Mouse (Mus musculus): Measurements from ENCODE around the gene Gpr19. TPM values are rescaled to one million over a fixed set of nuclear protein-coding genes. Genes with fewer than 3 reads are reported as not detected.

Gpr19 gene
- polyA plus RNA-seq, 1 experiment from 2014 or later = 4.2 TPM

DNA sequence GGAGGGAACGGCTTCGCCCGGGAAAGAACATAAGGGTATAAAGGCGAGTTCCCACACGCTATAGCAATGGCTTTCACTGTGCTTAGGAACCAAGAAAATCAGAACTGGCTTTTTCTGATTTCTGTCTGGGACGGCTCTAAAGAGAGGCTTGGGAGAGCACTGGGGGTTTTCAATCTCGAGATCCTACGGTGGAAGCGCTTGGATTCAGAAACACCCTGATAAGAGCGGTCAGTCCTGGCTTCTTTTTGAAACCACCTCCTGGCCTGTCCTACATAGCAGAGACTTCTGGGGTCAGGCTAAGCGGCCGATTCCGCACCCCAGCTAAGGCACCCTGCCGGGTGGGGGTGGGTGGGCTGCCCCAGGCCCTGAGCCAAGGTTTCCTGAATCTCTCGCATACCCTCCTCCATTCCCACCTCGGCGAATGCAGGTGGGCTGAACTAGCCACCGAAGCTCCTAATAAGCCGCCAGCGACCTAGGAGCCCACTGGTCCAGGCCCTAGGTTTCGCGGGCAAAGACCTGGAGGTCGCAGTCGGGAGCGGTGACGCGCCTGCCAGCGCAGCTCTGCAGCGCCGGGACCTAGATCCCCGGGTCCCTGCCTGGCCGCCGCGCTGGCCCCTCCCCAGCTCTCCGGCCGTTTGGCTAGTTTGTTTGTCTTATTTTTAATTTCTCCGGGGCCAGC is 21.3 kb upstream of the Gpr19 start:
- TF ChIP-seq CTCF (IDR thresholded peaks at IDR 0.05) = no peak
- no peaks in the 10 kb centered on the region for H3K27me3 ChIP-seq
- in situ Hi-C loops (cut with MboI; ENCODE audit: low pct_unique_long_range_greater_than_20kb) = loop anchor here (10.0 kb wide), 1 partner anchor 1885 kb away; the partner anchor contains the start of genes H2afj and Hist4h4
- no peak for DNase-seq (ENCODE audit: low read depth, low spot score)
- CTCF ChIA-PET = interaction anchor here (0.7 to 2.8 kb wide), 5 partner anchors 16 to 64 kb away, joined by 3 to 12 read pairs (median 3); partner anchors contain the start of gene Gpr19
- POLR2A ChIA-PET = interaction anchor here (0.9 to 2.6 kb wide), 3 partner anchors 9 to 20 kb away, joined by 5 to 8 read pairs (median 7); no protein-coding TSS in a partner anchor
- peak; percentile 36 for ATAC-seq

DNA sequence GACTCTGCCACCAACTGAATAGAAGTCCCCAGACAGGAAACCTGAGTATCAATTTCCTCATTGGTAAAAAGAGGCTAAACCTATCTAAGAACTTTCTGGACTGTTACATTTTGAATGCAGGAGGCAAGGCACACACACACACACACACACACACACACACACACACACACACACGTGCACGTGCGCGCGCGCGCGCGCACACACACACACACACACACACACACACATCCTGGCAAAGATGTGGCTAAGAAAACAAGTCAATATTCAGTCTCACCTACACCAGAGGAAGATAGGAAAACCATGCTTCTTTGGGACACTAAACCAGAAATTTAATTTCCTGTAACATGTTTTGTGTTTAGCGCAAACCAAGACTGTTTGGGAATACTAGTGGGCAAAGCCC is 20.4 kb upstream of the Gpr19 start:
- ATAC-seq (no peak), DNase-seq (ENCODE audit: low read depth, low spot score) (no peak)
- in situ Hi-C loops (cut with MboI; ENCODE audit: low pct_unique_long_range_greater_than_20kb) = no loop called here
- POLR2A ChIA-PET = interaction anchor here (2.1 to 2.6 kb wide), 2 partner anchors 11 to 19 kb away, joined by 7 to 8 read pairs; no protein-coding TSS in a partner anchor
- CTCF ChIA-PET = interaction anchor here (0.7 to 2.8 kb wide), 4 partner anchors 15 to 65 kb away, joined by 3 to 12 read pairs (median 3); no protein-coding TSS in a partner anchor
- H3K27me3 ChIP-seq = no peaks in the 10 kb centered on the region
- TF ChIP-seq CTCF (IDR thresholded peaks at IDR 0.05) = no peak

DNA sequence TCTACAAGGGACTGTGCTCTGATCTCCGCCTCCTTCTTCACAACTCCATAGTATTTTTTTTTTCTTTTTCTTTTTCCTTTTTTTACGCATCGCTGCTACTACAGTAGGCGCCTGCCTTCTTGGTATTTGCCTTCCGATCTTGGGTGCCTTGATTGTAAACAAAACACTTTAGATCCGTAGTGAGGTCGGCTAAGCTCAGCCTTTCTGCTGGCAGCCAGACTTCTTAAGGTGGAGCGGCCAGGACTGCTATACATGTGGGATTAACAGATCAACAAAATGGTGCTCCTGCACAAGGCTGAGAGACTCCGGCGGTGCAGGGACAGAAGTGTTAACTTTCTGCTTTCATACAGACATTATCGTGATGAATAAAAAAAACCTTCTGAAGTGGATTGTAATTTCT is 18.7 kb upstream of the Gpr19 start:
- DNase-seq (ENCODE audit: low read depth, low spot score) (no peak), ATAC-seq (no peak)
- TF ChIP-seq CTCF (IDR thresholded peaks at IDR 0.05) = no peak
- POLR2A ChIA-PET = interaction anchor here (0.9 to 1.1 kb wide), 2 partner anchors 14 to 20 kb away, joined by 3 to 5 read pairs; no protein-coding TSS in a partner anchor
- CTCF ChIA-PET = interaction anchor here (0.7 kb wide), 1 partner anchor 22 kb away, joined by 3 read pairs; no protein-coding TSS in a partner anchor
- in situ Hi-C loops (cut with MboI; ENCODE audit: low pct_unique_long_range_greater_than_20kb) = no loop called here
- no peaks in the 10 kb centered on the region for H3K27me3 ChIP-seq

DNA sequence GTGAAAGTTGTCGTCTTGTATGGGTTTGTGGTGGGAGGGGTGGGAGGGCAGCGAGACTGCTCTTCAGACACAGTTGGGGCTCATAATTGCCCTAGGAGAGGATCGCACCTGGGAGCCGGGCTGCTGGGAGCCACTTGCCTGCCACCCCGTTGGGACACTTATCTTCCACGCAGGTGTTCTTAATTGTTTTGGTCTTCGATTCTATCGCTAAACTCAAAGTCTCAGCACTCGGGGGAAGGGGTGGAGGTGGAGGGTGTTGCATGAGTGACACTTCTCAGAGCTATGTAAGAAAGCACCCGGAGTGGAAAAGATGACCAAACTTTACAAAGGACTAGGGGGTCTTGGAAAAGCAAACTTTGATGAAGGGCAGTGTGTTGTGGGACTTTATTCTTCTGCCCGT is 18.3 kb upstream of the Gpr19 start:
- ATAC-seq = no peak
- ChIA-PET CTCF (no interaction called here), POLR2A (interaction anchor here (0.9 to 1.1 kb wide), 2 partner anchors 15 to 21 kb away, joined by 3 to 5 read pairs; no protein-coding TSS in a partner anchor)
- no peak for TF ChIP-seq CTCF (IDR thresholded peaks at IDR 0.05)
- no peaks in the 10 kb centered on the region for H3K27me3 ChIP-seq
- DNase-seq (ENCODE audit: low read depth, low spot score) = no peak
- in situ Hi-C loops (cut with MboI; ENCODE audit: low pct_unique_long_range_greater_than_20kb) = no loop called here

GRCm38 (mm10) chr6:134914523-134914922 is 16.1 kb upstream of the Gpr19 start:
- TF ChIP-seq CTCF (IDR thresholded peaks at IDR 0.05) = no peak
- no peak for ATAC-seq
- H3K27me3 ChIP-seq = no peaks in the 10 kb centered on the region
- DNase-seq (ENCODE audit: low read depth, low spot score) = no peak
- in situ Hi-C loops (cut with MboI; ENCODE audit: low pct_unique_long_range_greater_than_20kb) = no loop called here
- ChIA-PET POLR2A (no interaction called here), CTCF (no interaction called here)

- CTCF ChIA-PET = no interaction called here
- peak; percentile 6 for DNase-seq (ENCODE audit: low read depth, low spot score)
- POLR2A ChIA-PET = interaction anchor here (0.7 kb wide), 1 partner anchor 22 kb away, joined by 3 read pairs; no protein-coding TSS in a partner anchor
- ATAC-seq = peak; percentile 84
- in situ Hi-C loops (cut with MboI; ENCODE audit: low pct_unique_long_range_greater_than_20kb) = no loop called here
- TF ChIP-seq CTCF (IDR thresholded peaks at IDR 0.05) = no peak
- H3K27me3 ChIP-seq = no peaks in the 10 kb centered on the region
Observed at GRCm38 (mm10) chr6:134905811-134906210, 7.4 kb upstream of the Gpr19 start.

DNA sequence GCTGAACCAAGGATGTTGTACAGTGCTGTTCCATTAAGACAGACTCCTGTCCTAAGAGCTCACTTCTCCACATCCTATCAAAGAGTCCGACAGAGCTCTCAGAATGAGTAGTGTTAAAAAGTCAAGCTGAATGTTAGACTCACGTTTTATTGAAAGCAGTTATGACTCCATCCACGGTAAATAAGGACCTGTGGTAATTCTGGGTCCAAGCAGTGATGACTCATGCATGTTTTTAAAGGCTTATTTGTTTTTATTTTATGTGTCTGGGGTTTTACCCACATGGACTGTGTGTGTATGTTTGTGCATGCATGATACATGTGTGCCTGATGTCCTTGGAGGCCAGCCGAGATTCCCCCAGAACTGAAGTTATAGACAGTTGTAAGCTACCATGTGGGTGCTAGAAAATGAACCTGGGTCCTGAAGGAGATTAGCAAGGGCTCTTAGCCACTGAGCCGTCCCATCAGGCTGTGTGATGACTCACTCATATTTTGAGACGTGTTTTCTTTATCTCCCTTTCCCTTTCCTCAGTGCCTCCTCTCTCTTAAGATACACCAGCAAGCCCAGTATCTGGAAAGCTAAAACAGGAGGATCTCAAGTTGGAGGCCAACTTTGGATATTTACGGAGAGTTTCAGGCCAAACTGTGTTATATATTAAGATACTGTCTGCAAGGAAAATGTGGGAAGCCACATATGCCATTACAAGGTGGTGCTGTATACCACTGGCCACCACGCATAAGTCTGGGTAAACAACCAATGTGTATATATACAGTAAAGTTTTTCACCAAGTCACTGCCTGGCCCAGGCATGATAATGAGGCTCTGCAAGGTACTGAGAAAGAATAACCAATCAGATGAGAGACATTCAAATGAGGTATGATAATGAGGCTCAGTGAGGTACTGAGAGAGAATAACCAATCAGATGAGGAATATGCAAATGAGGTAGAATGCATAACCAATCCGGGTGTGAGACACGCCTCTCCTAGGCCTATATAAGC is 5.8 kb upstream of the Gpr19 start:
- no peak for ATAC-seq
- TF ChIP-seq CTCF (IDR thresholded peaks at IDR 0.05) = no peak
- in situ Hi-C loops (cut with MboI; ENCODE audit: low pct_unique_long_range_greater_than_20kb) = no loop called here
- H3K27me3 ChIP-seq = no peaks in the 10 kb centered on the region
- DNase-seq (ENCODE audit: low read depth, low spot score) = peak; percentile 6
- CTCF ChIA-PET = interaction anchor here (1.3 kb wide), 1 partner anchor 15 kb away, joined by 3 read pairs; the partner anchor contains the start of gene Cdkn1b
- POLR2A ChIA-PET = no interaction called here

DNA sequence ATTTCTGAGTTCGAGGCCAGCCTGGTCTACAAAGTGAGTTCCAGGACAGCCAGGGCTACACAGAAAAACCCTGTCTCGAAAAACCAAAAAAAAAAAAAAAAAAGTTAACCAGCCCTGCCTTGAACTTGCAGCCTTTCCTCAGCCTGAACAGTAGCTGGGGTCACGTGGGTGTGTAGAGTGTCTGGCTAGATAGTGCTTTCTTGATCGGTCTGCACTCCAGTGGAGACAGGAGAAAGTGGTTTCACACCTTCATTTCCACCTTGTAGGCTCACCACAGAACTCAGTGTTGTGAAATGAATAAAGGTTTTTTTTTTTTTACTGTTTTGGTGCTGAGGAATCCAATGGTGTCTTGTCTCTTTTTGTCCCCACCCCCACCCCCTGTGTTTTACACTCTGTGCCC is 5.0 kb upstream of the Gpr19 start:
- H3K27me3 ChIP-seq = no peaks in the 10 kb centered on the region
- no peak for DNase-seq (ENCODE audit: low read depth, low spot score)
- in situ Hi-C loops (cut with MboI; ENCODE audit: low pct_unique_long_range_greater_than_20kb) = no loop called here
- no peak for TF ChIP-seq CTCF (IDR thresholded peaks at IDR 0.05)
- ChIA-PET CTCF (interaction anchor here (1.3 kb wide), 1 partner anchor 16 kb away, joined by 3 read pairs; the partner anchor contains the start of gene Cdkn1b), POLR2A (interaction anchor here (0.6 to 0.7 kb wide), 2 partner anchors 45 to 150 kb away, joined by 3 read pairs; no protein-coding TSS in a partner anchor)
- no peak for ATAC-seq

DNA sequence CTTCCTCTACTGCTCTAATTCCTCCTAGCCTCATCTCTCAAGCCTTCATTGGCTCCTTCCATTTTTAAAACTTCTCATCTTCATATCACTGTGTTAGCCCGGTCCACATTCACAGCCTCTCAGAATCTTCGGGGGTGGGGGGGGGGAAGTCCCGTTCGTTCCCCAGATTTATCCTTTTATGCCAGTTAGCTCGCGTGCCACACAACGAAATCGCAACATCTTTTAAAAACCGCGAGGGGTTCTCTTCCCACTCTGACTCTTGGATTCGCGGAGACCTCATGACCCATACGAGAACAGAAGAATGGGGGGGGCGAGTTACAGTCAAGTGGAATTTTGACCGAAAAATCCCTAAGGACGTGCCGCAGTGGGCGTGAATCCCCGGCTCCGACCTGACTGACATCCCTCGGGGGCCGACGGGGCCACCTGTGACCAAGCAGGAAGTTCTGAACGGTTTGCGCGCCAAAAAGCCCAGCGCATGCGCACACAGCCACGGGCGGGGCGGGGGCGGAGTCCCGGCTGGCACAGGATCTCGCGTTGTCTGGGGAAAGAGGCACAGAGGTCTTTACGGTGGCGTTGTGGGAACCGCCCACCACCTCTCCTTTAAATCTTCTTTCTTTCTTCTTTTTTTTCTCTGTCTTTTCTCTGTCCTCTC is 809 bp downstream of the Gpr19 start:
- ATAC-seq (peak; percentile 77), DNase-seq (ENCODE audit: low read depth, low spot score) (no peak)
- no peak for TF ChIP-seq CTCF (IDR thresholded peaks at IDR 0.05)
- CTCF ChIA-PET = interaction anchor here (1.7 to 2.3 kb wide), 2 partner anchors 10 to 21 kb away, joined by 4 to 8 read pairs; no protein-coding TSS in a partner anchor
- in situ Hi-C loops (cut with MboI; ENCODE audit: low pct_unique_long_range_greater_than_20kb) = no loop called here
- POLR2A ChIA-PET = interaction anchor here (1.2 to 2.5 kb wide), 2 partner anchors 26 to 31 kb away, joined by 3 to 8 read pairs; no protein-coding TSS in a partner anchor
- H3K27me3 ChIP-seq = no peaks in the 10 kb centered on the region
